Mouse (Mus musculus): ENCODE measurements around the gene Porcn. TPM values are rescaled to one million over a fixed set of nuclear protein-coding genes. Genes with fewer than 3 reads are reported as not detected.
A peak's percentile ranks its signal among the peaks of the same experiment; 100 is the strongest.

The Porcn gene
- polyA plus RNA-seq, 1 experiment from 2014 or later = 0.88 TPM

DNA sequence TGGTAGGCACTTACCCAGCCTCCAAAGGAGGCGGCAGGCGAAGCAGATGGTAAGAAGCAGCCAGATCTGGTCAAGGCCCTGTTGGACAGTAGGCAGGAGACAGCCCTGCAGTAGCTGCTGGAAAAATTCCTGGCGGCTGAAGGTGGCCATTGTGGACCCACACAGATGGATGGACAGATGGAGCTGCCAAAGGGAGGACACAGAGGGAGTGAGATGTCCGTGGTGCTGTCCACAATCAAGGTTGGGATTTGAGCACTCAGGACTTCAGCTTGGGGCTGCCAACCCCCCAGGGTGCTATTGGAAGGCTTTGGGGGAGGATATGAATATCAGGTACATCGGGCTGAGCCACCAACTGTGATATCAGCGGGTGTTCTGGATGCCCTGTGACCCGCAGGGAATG lies 774 bp downstream of the Porcn start:
- H3K4me1 ChIP-seq (replicated peaks) = peaks cover 13% of the 10 kb centered on the region
- H3K27me3 ChIP-seq = peaks cover 24% of the 10 kb centered on the region
- 40% methylated on average over 7 of the region's 7 CpGs for WGBS (ENCODE audit: insufficient replicate concordance)
- ATAC-seq (ENCODE audit: low read depth) (no peak), DNase-seq (no peak)
- peak overlapping the region; percentile 54; the same call in 1 of the 2 replicates for H3K4me3 ChIP-seq (replicated peaks)
- no peaks in the 10 kb centered on the region for H3K9me3 ChIP-seq (replicated peaks)
- H3K27ac ChIP-seq = no peak overlapping the region
- H3K9ac ChIP-seq = no peak overlapping the region
- H3K4me2 ChIP-seq = peak overlapping the region; percentile 72; the same call in 1 of the 2 replicates
- no peaks in the 10 kb centered on the region for H3K36me3 ChIP-seq

DNA sequence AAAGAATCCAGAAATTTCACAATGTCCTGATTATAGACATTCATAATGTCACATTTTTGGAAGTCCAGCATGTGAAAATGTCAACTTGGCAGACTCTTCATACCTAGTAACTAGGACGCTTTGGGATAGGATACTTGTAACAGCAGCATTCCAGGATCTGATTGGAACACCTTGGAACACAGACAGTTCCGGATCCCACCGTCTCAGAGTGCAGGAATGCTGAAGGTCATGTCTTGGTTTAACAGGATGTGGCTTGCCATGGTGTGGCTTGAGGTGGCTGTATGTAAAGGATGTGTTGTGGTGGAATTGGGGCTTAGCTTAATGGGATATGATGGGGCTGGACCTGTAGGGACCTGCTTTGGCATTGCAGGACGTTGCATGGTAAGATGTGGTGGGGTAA lies 1.2 kb downstream of the Porcn start:
- ATAC-seq (ENCODE audit: low read depth) = no peak
- DNase-seq = no peak
- Histone ChIP-seq H3K4me3 (replicated peaks) (no peak overlapping the region), H3K4me2 (no peak overlapping the region), H3K27me3 (peaks cover 24% of the 10 kb centered on the region), H3K27ac (no peak overlapping the region), H3K36me3 (no peaks in the 10 kb centered on the region), H3K9me3 (replicated peaks) (no peaks in the 10 kb centered on the region), H3K9ac (no peak overlapping the region), H3K4me1 (replicated peaks) (peaks cover 13% of the 10 kb centered on the region)
- WGBS (ENCODE audit: insufficient replicate concordance) = 43% methylated on average over 4 of the region's 4 CpGs

DNA sequence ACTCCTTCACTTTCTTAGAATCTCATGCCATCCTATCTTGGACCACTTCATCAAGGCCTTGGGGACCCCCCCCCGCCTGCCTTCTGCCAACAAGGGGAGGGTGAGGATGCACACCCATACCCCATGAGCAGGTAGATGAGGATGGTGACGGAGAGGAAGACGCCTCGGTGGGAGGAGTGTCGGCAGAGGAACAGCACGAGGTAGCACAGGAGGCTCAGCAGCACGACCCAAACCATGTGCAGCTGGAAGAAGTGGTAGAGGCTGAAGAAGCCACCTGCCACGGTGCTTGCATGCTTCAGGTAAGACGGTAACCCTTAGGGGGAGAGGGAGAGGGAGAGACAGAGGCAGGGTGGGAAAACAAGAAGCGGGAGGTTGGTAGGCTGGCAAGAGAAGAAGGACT lies 2.2 kb downstream of the Porcn start:
- Histone ChIP-seq H3K36me3 (no peaks in the 10 kb centered on the region), H3K27ac (no peak overlapping the region), H3K27me3 (peaks cover 24% of the 10 kb centered on the region), H3K9ac (no peak overlapping the region), H3K4me1 (replicated peaks) (peaks cover 13% of the 10 kb centered on the region), H3K9me3 (replicated peaks) (no peaks in the 10 kb centered on the region), H3K4me3 (replicated peaks) (no peak overlapping the region), H3K4me2 (no peak overlapping the region)
- DNase-seq (no peak), ATAC-seq (ENCODE audit: low read depth) (no peak)
- 70% methylated on average over 10 of the region's 10 CpGs for WGBS (ENCODE audit: insufficient replicate concordance)

DNA sequence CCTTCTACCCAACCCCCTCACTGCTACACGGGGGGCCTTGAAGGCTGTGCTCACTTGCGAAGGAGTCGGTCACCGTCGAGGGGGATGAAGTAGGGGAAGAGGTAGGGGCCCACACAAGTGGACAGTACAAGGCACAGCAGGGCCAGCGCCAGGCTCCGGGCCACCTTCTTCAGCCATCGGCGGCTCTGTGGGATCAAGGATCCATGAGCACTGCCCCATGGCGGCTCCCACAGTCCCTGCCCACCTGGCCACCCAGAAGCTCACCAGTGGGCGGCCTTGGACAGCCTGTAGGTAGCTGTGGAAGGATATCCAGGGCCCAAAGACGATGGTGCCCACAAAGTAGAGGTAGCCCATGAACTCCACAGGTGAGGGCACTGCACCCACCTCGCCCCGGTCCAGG lies 3.2 kb downstream of the Porcn start:
- H3K4me3 ChIP-seq (replicated peaks) = no peak overlapping the region
- H3K4me1 ChIP-seq (replicated peaks) = peaks cover 13% of the 10 kb centered on the region
- DNase-seq (no peak), ATAC-seq (ENCODE audit: low read depth) (no peak)
- H3K9ac ChIP-seq = no peak overlapping the region
- WGBS (ENCODE audit: insufficient replicate concordance) = 65% methylated on average over 14 of the region's 14 CpGs
- H3K9me3 ChIP-seq (replicated peaks) = no peaks in the 10 kb centered on the region
- no peak overlapping the region for H3K27ac ChIP-seq
- no peak overlapping the region for H3K4me2 ChIP-seq
- peaks cover 20% of the 10 kb centered on the region for H3K27me3 ChIP-seq
- no peaks in the 10 kb centered on the region for H3K36me3 ChIP-seq

DNA sequence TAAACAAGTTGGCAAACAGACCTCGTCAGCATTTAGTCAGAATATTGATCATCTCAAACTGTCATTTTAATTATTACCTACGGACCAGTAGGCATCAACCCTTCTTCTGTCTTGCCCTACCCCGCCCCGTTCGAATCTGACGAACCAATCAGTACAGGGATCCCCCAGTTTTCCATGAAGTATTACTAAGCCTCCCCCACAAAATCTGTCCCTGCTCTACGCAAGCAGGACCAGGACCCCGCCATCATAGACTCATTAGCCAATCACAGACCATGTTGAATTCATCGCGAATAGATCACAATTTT lies 13.0 kb downstream of the Porcn start, which contains the start of gene Ebp:
Ebp (minus strand) TSS at position 94 of the 305 bp plus-strand sequence.
- 21% methylated on average over 10 of the region's 10 CpGs for WGBS (ENCODE audit: insufficient replicate concordance)
- Histone ChIP-seq H3K27me3 (no peaks in the 10 kb centered on the region), H3K27ac (peak within 1 kb of the TSS; percentile 84), H3K9ac (peak within 1 kb of the TSS; percentile 82), H3K4me1 (replicated peaks) (peaks cover 16% of the 10 kb centered on the region), H3K36me3 (peaks cover 4% of the 10 kb centered on the region; the same call in 1 of the 2 replicates), H3K4me3 (replicated peaks) (peak within 1 kb of the TSS; percentile 73), H3K9me3 (replicated peaks) (no peaks in the 10 kb centered on the region), H3K4me2 (peak within 1 kb of the TSS; percentile 79)
- ATAC-seq (ENCODE audit: low read depth) (no peak), DNase-seq (no peak)

DNA sequence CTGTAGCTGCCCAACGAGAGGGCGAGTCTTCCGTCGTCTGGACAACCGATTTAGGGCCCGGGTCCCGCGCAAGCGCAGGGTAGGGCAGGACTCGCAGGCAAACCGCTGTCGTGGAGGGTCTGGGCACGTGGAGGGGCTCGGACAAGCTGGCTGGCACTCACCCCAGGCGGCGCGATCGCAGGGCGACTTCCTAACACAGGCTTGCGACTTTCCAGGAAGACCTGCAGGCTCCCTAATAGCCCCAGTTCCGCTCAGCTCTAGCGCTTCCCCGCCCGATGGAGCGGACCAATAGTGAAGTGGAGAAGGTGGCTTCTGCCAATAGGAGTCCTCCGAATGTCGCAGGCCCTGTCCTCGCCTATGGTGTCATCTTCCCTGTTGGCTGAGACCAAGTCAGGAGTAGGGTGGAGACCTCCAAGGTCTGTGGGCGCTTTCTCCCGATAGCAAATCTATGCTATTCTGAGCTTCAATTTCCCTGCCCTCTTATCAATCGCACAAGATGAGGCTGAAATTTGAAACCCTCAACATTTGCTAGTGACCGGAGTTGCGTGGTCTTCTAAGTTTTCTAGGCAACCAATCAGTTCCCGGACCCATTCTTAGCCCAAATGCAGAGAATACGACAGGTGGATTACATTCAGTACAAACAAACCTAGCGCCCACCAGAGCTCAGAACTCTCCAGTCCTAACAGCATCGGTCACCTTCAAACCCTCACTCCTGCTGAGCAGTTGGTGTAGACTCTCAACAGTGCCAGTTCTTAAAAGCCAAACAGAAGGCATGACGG lies 13.5 kb downstream of the Porcn start:
- Histone ChIP-seq H3K36me3 (peaks cover 4% of the 10 kb centered on the region; the same call in 1 of the 2 replicates), H3K4me2 (peak overlapping the region; percentile 79), H3K27me3 (no peaks in the 10 kb centered on the region), H3K4me1 (replicated peaks) (peaks cover 16% of the 10 kb centered on the region), H3K27ac (peak overlapping the region; percentile 84), H3K4me3 (replicated peaks) (peak overlapping the region; percentile 73), H3K9me3 (replicated peaks) (no peaks in the 10 kb centered on the region), H3K9ac (peak overlapping the region; percentile 82)
- DNase-seq (peak; percentile 81), ATAC-seq (ENCODE audit: low read depth) (peak; percentile 100)
- WGBS (ENCODE audit: insufficient replicate concordance) = 13% methylated on average over 38 of the region's 38 CpGs

DNA sequence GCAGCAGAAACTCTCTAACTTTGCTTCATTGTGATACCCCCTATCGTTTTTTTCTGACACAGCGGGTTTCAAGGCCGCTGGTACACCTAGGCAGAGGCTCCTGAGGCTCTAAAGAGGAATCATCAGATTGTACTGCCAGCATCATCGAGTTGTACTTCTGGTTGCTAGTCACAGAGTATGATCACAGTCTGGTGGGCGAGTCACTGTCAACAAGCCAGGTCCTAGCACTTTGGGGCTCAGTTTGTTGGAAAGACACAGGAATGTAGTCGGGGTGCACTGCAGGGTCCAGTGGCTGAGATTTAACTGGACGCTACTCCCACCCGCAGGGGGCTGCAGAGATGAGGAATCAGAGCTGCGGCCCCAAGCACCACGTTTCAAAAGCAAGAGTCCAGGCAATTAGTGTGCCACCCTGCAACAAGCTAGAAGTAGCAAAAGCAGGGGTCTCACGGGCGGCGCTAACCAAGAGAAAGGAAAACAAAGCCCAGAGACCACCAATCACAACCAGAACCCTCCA lies 14.1 kb downstream of the Porcn start:
- ATAC-seq (ENCODE audit: low read depth) = no peak
- Histone ChIP-seq H3K27ac (peak overlapping the region; percentile 84), H3K4me3 (replicated peaks) (peak overlapping the region; percentile 73), H3K4me1 (replicated peaks) (peaks cover 16% of the 10 kb centered on the region), H3K36me3 (peaks cover 5% of the 10 kb centered on the region; the same call in 1 of the 2 replicates), H3K4me2 (peak overlapping the region; percentile 79), H3K9ac (peak overlapping the region; percentile 82), H3K27me3 (no peaks in the 10 kb centered on the region), H3K9me3 (replicated peaks) (no peaks in the 10 kb centered on the region)
- 13% methylated on average over 13 of the region's 13 CpGs for WGBS (ENCODE audit: insufficient replicate concordance)
- no peak for DNase-seq

DNA sequence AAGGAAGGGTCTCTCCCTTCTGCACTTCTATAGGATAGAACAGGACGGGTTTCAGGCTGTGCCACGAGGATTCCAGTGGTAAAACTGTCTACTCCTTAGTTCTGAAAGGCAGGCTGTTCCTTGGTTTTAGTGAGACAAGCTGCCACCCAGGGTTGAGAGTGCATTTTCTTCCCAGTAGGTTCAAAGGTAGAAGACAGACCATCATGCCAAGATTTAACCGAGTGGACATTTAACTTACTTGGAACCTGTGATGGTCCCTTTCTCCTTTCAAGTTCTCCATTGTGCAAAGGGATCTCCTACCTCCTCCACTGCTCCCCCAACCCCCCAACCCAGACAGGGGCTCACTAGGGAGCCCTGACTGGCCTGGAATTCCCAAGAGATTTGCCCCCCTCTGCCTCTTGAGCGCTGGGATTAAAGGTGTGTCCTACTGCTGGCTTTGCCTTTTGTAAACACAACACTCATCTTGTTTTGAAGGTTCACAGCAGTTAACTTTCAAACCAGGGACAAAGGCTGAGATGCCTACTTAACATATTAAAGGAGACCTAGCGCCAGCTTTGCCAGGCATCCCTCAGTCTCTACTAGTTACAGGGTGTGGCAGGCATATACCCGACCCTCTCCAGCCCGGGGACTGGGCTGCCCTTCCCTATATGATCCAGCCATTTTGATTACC lies 23.3 kb downstream of the Porcn start:
- WGBS (ENCODE audit: insufficient replicate concordance) = 18% methylated on average over 7 of the region's 7 CpGs
- no peaks in the 10 kb centered on the region for H3K9me3 ChIP-seq (replicated peaks)
- H3K27me3 ChIP-seq = no peaks in the 10 kb centered on the region
- DNase-seq (no peak), ATAC-seq (ENCODE audit: low read depth) (no peak)
- H3K27ac ChIP-seq = no peak overlapping the region
- no peak overlapping the region for H3K9ac ChIP-seq
- 0 out of 2 replicates have a peak, but pooled peaks cover 14% of the 10 kb centered on the region for H3K36me3 ChIP-seq
- no peak overlapping the region for H3K4me3 ChIP-seq (replicated peaks)
- H3K4me1 ChIP-seq (replicated peaks) = peaks cover 12% of the 10 kb centered on the region
- no peak overlapping the region for H3K4me2 ChIP-seq

DNA sequence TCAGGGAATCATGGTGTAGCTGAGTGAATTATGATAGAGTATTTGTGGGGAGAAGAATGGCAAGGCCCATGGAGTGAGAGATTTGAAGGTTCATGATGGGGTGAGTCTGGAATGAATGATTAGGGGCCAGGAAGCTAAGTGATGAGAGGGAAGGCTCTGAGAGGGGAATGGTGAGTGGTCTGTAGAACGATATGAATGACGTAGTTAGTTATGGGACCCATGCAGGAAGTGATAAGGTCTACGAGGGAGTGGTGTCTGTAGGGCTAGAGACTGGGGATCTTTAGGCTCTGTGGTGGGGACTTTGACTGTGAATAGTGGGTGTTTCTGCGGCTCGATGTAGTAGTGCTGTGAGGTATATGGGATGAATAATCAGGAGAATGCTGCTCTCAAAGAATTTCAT lies 26.7 kb downstream of the Porcn start:
- H3K9ac ChIP-seq = no peak overlapping the region
- no peaks in the 10 kb centered on the region for H3K27me3 ChIP-seq
- peak; percentile 17; the same call in 1 of the 2 replicates for ATAC-seq (ENCODE audit: low read depth)
- no peaks in the 10 kb centered on the region for H3K36me3 ChIP-seq
- 33% methylated on average over 5 of the region's 5 CpGs for WGBS (ENCODE audit: insufficient replicate concordance)
- H3K4me3 ChIP-seq (replicated peaks) = no peak overlapping the region
- peaks cover 17% of the 10 kb centered on the region for H3K4me1 ChIP-seq (replicated peaks)
- no peaks in the 10 kb centered on the region for H3K9me3 ChIP-seq (replicated peaks)
- H3K27ac ChIP-seq = no peak overlapping the region
- no peak overlapping the region for H3K4me2 ChIP-seq
- DNase-seq = no peak

DNA sequence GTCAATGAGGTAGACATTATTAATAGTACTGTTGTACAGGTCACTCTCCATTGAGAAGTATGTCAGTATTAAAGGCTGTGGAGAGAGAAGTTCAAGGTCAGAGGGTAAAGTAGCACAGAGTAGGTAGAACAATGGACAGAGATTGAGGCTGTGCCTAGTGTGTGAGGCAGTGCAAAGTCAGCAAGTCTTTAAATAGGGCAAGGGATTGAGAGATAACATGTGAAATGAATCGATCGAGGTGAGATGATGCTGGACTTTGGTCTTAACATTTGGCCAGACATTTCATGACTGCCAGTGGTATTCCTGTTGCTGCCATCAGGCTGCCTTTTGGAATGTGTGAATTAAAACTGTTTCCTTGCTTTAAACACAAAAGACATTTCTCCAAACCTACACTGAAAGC lies 27.5 kb downstream of the Porcn start:
- no peak overlapping the region for H3K27ac ChIP-seq
- H3K4me2 ChIP-seq = no peak overlapping the region
- H3K9ac ChIP-seq = no peak overlapping the region
- DNase-seq (no peak), ATAC-seq (ENCODE audit: low read depth) (no peak)
- H3K9me3 ChIP-seq (replicated peaks) = no peaks in the 10 kb centered on the region
- peaks cover 22% of the 10 kb centered on the region for H3K4me1 ChIP-seq (replicated peaks)
- no peaks in the 10 kb centered on the region for H3K36me3 ChIP-seq
- WGBS (ENCODE audit: insufficient replicate concordance) = 74% methylated on average over 2 of the region's 2 CpGs
- no peaks in the 10 kb centered on the region for H3K27me3 ChIP-seq
- no peak overlapping the region for H3K4me3 ChIP-seq (replicated peaks)

DNA sequence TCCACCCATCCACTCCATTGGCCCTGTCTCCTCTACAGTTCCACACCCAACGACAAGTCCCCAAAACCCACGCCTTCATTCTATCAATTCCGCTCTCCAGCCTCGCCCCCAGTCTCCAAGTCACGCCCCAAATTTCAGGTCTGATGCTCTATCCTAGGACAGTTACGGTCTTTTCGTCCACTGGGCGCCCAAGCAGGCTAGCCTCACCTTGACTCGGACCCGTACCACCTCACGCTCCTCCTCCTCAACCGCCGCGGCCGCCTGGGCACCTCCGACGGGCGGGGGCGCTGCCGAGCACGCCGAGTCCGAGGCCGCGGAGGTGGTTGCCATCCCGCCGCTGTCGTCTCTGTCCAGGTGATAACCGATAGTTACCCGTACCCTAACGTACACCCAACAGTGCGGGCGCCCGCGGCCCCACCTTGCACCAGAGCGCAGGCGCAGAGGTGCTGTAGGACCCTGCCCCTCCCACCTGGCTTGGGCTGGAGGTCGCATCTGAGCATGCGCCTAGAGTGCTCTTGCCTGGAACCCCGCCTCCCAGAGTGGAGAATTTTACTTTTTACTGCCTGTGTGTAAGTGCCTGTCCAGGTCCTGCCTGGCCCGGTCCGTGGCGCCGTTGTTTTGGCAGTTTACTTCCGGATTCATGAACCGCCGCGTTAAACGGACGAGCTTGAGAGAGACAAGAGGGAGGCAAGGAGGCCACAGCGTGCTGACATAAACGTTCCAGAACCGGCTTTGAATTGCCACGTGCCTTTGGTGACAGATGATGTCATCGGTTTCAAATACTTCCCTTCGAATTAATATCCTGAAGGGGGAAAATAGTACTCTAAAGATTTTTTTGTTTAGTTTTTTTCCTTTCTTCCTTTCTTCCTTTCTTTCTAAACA lies 30.6 kb downstream of the Porcn start, which contains the start of gene Tbc1d25:
Tbc1d25 (minus strand) TSS at position 678 of the 882 bp plus-strand sequence.
- Histone ChIP-seq H3K4me1 (replicated peaks) (peaks cover 22% of the 10 kb centered on the region), H3K27ac (peak within 1 kb of the TSS; percentile 87), H3K36me3 (no peaks in the 10 kb centered on the region), H3K4me3 (replicated peaks) (peak within 1 kb of the TSS; percentile 70), H3K4me2 (peak within 1 kb of the TSS; percentile 72), H3K9me3 (replicated peaks) (no peaks in the 10 kb centered on the region), H3K27me3 (no peaks in the 10 kb centered on the region), H3K9ac (peak within 1 kb of the TSS; percentile 77)
- WGBS (ENCODE audit: insufficient replicate concordance) = 7% methylated on average over 56 of the region's 56 CpGs
- DNase-seq (peak; percentile 80), ATAC-seq (ENCODE audit: low read depth) (peak; percentile 95)
